ENCODE assay signal across 8 mouse cellular contexts in the genomic region with DNA sequence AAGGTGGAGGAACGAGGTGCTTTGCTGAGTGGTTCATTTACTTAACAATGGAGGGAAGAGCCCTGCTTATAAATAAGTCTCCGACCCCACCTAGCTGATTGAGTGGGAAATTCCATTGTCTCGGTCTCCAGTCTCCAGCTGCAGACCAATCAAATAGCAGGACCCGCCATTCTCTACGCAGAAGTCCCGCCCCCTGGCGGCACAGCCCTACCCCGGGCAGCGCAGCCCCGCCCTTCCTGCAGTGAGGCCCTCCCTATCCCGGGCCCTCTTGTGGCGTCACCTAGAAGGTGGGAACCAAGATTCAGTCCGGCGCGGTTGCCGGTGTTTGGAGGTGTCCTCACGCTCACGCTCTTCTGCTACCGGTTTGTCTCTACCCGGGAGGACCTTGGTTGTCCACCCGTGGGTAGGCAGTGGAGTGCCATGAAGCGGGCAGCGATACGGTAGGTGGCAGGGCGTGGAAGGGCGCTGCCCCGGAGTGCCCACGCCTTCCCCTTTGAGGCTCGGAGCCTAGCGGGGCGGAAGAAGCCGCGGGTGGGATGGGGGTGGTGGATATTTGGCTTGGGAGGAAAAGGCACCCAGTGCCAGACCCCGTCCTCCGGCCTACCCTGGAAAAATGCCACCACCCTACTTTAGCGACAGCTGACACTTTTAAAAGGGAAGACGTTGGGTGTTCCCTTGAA. TPM values are rescaled to one million over a fixed set of nuclear protein-coding genes. Genes with fewer than 3 reads are reported as not detected.
DNase-seq lines count a peak whose midpoint lies in the region; ATAC-seq lines count a peak whose summit lies in the region.

TSS of gene Acot9 (plus strand) at position 209 of the 680 bp plus-strand sequence.

- no peaks in the 10 kb centered on the region for H3K4me1 ChIP-seq in hindbrain, embryonic 16.5 days (ENCODE audit: control insufficient read depth, insufficient read depth, low read depth, low read length)

- H3K79me2 ChIP-seq in macrophage (ENCODE audit: inconsistent target), result peaks cover 47% of the 10 kb centered on the region

- peak within 1 kb of the TSS; percentile 33; the same call in 1 of the 2 replicates for H3K27ac ChIP-seq in hindbrain, embryonic 16.5 days (ENCODE audit: low read depth, low read length)
- H3K27ac ChIP-seq in macrophage, result peak within 1 kb of the TSS; percentile 51

- peak within 1 kb of the TSS; percentile 51 for H3K4me3 ChIP-seq in hindbrain, embryonic 16.5 days (ENCODE audit: low read length)
- H3K4me3 ChIP-seq in macrophage (ENCODE audit: inconsistent target), result peak within 1 kb of the TSS; percentile 51

- no peaks in the 10 kb centered on the region for H3K9me3 ChIP-seq in hindbrain, embryonic 16.5 days (ENCODE audit: control insufficient read depth, low read length)

- peak; percentile 76 for DNase-seq in WW6 (ENCODE audit: low read depth, low spot score)
- peak; percentile 67 to 77 for DNase-seq in cerebellum, postnatal 4 days (ENCODE audit: low spot score in 2 of 2)
- peak; percentile 89 for DNase-seq in gastrocnemius, adult 18-20 months (ENCODE audit: low spot score)
- peak; percentile 77 to 80 for DNase-seq in left cerebral cortex, adult 18-20 months (ENCODE audit: low spot score in 2 of 2)
- peak; percentile 90 for DNase-seq in right cerebral cortex, adult 18-20 months
- DNase-seq in urinary bladder, postnatal 10 days (ENCODE audit: low spot score), result peak; percentile 41

- ATAC-seq in hindbrain, embryonic 16.5 days, result peak; percentile 100

- H3K9ac ChIP-seq in hindbrain, embryonic 16.5 days (ENCODE audit: low read depth, low read length), result peak within 1 kb of the TSS; percentile 61

- H3K36me3 ChIP-seq in hindbrain, embryonic 16.5 days (ENCODE audit: control insufficient read depth, insufficient read depth, low read length), result no peaks in the 10 kb centered on the region
- H3K36me3 ChIP-seq in macrophage (ENCODE audit: inconsistent target), result no peaks in the 10 kb centered on the region

- 23% methylated on average over 32 of the region's 37 CpGs for WGBS in hindbrain, embryonic 16.5 days
- 21% methylated on average over 34 of the region's 37 CpGs for WGBS in macrophage (ENCODE audit: missing documents)

- H3K4me2 ChIP-seq in hindbrain, embryonic 16.5 days (ENCODE audit: low read length), result peak within 1 kb of the TSS; percentile 44

- H3K27me3 ChIP-seq in hindbrain, embryonic 16.5 days (replicated peaks; ENCODE audit: control insufficient read depth, insufficient read depth, low read length), result no peaks in the 10 kb centered on the region

RNA-seq across cellular contexts. Expression of gene Acot9, which starts in this region (rescaled TPM):
- total RNA-seq in gastrocnemius, adult 18-20 months (2021), result 10 to 100 TPM; 18.0 to 18.8 TPM
- 44.3 and 50.9 TPM in 2 replicates for polyA plus RNA-seq in hindbrain, embryonic 16.5 days (2015; fragmentation: Nextera tagmentation; extraction: Ambion mirVana)
- total RNA-seq in left cerebral cortex, adult 18-20 months (2021), result 10 to 100 TPM; 21.9 to 22.0 TPM
- 100 to 1,000 TPM in 7 of 26 experiments, 10 to 100 TPM in 19; 40.2 to 138 (median 63.6) TPM for total RNA-seq in macrophage (2018; cell fraction: chromatin; rRNA removed)
- total RNA-seq in macrophage (2018; cell fraction: cytosol; rRNA removed), result 10 to 100 TPM; 37.5 to 69.4 (median 43.7) TPM
- 100 to 1,000 TPM in 2 of 26 experiments, 10 to 100 TPM in 24; 29.8 to 115 (median 47.4) TPM for total RNA-seq in macrophage (2018; cell fraction: nucleus; rRNA removed)
- 36.0 to 44.3 TPM (median 38.9 TPM) in 3 replicates for polyA plus RNA-seq in macrophage (2018)

Comparison
In these comparisons a context has a peak if more than half of its experiments do, and no peak if none do; other contexts are left out.
1. Peak in every context shown above with its lines: DNase-seq, ATAC-seq, H3K4me3 ChIP-seq and H3K27ac ChIP-seq.